Mouse (Mus musculus): Measurements from ENCODE around the gene Sox5.

Sox5 gene

GRCm38 (mm10) chr6:144333146-144333545, 448.6 kb downstream of the Sox5 start:
- DNase-seq (ENCODE audit: low read depth, low spot score): no peak

DNA sequence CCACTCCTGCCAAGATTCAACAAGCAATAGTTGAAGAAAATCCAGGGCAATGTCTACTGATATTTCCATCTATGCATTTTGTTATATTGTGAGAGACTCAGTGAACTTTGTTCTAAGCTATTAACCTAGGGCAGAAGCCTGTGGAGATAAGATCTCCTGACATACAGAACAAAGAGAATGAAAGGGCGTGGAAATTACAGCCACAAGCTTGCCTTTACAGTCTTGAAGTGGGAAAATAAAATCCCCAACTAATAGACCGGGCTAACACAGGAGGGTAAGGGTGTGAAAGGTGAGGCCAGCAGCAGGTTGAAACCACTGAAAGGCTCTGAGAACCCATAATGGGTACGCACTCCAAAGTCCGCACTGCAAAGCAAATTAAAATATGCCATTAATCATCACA, 449.8 kb downstream of the Sox5 start:
- no peak for DNase-seq (ENCODE audit: low read depth, low spot score)

- DNase-seq (ENCODE audit: low read depth, low spot score): peak; percentile 69
Measured at GRCm38 (mm10) chr6:144329311-144329930, 452.4 kb downstream of the Sox5 start.

DNA sequence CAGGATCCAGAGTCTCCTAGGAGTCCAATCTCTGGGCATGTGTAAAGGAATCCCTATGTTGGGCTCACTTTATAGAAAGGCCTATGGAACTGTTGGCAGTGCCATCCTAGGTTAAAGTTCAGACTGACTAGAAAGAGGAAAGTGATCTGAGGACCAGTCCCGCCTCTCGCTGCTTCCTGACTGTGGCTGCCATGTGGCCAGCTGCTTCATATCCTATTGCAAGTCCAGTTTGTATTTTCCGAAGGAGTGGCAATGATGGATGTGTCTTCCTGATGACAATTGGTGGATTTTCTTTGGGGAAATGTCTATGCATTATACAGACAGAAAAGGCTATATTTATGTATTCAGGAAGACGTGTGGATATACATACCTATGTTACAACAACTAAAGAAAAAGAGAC, 453.0 kb downstream of the Sox5 start:
- no peak for DNase-seq (ENCODE audit: low read depth, low spot score)

DNA sequence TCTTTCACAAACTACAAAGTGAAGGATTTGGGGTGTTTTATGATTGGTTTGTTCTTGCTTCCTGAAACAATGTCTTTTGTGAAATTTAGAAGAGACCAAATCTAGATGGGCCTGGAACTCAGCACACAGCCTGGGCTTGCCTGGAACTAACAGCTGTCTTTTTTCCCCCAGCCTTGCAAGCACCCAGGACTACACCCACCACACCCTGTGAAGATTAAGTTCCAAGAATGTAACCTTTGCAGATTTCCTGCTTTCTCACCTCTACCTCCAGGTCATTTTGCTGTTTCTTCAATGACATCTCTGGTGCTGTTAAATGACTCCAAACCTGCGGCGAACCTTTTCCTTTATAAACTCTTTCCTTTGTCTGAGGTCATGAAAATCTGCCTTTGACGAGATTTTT, 455.0 kb downstream of the Sox5 start:
- DNase-seq (ENCODE audit: low read depth, low spot score): peak; percentile 72

DNA sequence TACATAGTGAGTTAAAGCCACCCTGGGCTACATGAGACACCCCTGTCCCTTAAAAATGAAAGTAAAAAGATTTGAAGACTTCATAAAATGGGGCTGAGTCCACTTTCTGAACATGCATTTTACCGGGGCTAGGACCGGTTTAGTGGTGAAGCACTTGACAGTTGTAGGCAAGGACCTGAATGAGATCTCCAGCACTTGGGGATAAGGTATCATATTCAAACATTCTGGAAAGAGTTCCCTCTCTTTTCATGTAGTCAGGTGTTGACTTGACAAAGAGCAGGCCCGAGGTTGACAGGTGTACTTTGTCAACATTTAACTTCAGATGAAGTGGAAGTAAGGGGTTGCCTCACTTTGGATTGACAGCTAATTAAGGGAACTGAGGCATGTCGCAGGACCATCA, 458.4 kb downstream of the Sox5 start:
- DNase-seq (ENCODE audit: low read depth, low spot score): no peak

GRCm38 (mm10) chr6:144322297-144323047, 459.3 kb downstream of the Sox5 start:
- no peak for DNase-seq (ENCODE audit: low read depth, low spot score)

GRCm38 (mm10) chr6:144320327-144320726, 461.4 kb downstream of the Sox5 start:
- DNase-seq (ENCODE audit: low read depth, low spot score): no peak

- DNase-seq (ENCODE audit: low read depth, low spot score): peak; percentile 41
Measured at GRCm38 (mm10) chr6:144319717-144320116, 462.1 kb downstream of the Sox5 start.

DNA sequence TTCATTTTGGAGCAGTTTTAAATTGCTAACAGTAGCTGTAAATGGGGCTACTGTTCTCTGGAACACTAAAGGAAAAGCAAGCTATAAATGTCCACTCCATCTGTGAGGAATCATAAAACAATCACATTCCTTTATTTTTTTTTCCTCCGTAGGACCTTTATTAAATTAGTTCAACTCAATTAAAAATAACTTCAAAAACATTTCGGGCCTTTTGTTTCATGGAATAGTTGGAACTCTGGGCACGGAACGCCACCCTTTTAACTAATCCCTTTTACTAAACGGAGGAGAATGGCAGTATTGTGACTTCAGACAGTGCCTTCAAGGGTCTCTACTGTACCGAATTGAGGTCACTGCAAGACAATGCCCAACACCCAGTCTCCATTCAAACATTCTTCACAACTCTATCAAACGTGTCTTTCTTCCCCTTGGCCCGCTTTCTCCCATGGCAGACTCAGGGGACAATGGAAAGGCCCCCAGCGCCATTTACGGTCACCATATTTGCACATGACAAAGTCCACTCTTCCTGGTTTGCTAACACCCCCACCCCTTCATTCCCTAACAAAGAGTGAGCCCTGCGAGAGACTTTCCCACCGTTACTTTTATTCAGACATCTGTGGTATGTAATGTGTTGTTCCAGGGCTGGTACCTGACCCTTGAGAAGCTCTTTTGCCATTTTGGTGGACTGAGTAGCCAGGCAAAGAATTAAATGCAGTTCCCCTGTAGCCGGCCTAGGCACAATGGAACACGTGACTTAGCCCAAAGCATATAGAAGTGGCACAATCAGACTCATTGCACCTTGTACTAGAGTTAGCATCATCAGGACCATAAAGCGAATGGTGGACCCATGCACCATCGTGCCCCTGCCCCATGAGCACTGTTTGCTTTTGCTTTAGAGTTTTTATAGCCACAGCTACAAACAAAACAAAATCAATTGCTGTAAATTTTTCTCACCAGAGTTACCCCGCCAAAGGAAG, 468.7 kb downstream of the Sox5 start:
- DNase-seq (ENCODE audit: low read depth, low spot score): no peak

DNA sequence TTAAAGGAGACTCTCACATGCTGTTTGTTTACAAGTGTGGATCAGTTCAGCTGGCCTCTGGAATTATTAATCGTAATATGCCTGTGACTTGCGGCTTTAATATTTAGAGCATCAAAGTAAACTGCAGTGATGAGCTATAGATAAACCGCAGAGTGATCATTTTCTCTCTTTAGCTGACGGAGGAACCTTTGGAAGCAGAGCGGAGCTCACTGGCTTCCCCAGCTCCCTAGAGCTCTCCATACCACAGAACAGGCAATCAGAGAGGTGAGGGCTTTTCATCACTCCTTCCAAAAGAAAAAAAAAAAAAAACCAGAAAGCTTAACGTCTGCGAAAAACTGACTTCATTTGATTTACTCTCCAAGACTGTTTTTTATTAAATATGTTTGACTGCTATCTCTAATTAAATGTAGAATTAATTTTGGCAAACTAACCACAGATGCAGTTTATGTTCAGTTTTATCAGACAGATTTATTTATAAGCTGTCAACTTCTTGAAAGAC, 469.4 kb downstream of the Sox5 start:
- no peak for DNase-seq (ENCODE audit: low read depth, low spot score)

- no peak for DNase-seq (ENCODE audit: low read depth, low spot score)
Measured at GRCm38 (mm10) chr6:144311754-144312153, 470.0 kb downstream of the Sox5 start.

GRCm38 (mm10) chr6:144309171-144309570, 472.6 kb downstream of the Sox5 start:
- no peak for DNase-seq (ENCODE audit: low read depth, low spot score)

DNA sequence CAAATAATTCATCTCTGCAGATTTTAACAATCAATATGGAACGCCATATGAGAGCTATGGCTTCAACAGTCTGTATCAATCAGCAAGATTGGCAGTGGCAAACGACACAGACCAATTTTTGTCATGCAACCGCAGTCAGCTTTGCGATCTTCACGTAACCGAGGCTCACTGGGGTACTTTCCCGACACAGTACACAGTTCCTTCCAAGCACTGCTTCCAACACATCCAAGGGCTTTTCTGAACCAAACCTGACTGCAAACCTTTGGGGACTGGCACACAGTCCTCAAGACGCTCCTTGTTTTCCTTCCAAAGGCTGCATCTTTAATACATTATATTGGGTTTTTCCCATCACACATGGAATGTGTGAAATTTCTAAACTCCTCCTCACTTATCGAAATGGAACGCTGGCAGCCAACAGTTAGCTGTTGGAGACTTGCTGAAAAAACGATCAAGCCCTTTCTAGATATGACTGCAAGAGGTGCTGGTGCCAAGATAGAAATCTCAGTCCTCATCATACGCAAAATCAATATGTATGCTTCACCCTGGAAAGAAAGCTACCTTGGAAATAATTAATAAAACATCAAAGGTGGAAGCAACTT, 474.1 kb downstream of the Sox5 start:
- DNase-seq (ENCODE audit: low read depth, low spot score): no peak

GRCm38 (mm10) chr6:144302823-144303222, 479.0 kb downstream of the Sox5 start:
- DNase-seq (ENCODE audit: low read depth, low spot score): no peak

DNA sequence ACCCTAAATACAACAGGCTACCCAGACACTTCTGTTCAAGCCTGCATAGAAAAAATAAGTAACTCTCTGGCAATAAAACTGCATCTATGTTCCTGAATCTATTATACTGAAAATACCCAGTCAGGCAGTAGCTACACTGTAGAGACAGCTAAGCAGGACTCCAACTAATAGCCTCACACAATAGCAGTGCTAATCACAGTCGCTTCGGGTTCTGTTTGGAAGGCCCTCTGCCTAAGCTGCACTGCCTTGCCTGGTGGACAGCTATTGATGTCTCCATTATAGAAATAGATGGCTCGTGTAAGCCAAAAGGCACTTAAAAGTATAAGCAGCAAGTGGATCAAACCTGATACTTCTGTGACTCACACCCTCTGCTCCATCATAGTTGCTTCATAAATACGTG, 480.7 kb downstream of the Sox5 start:
- no peak for DNase-seq (ENCODE audit: low read depth, low spot score)

- DNase-seq (ENCODE audit: low read depth, low spot score): no peak
Measured at GRCm38 (mm10) chr6:144299503-144299858, 482.3 kb downstream of the Sox5 start.

- peak; percentile 37 for DNase-seq (ENCODE audit: low read depth, low spot score)
Measured at GRCm38 (mm10) chr6:144298641-144299502, 482.9 kb downstream of the Sox5 start.

DNA sequence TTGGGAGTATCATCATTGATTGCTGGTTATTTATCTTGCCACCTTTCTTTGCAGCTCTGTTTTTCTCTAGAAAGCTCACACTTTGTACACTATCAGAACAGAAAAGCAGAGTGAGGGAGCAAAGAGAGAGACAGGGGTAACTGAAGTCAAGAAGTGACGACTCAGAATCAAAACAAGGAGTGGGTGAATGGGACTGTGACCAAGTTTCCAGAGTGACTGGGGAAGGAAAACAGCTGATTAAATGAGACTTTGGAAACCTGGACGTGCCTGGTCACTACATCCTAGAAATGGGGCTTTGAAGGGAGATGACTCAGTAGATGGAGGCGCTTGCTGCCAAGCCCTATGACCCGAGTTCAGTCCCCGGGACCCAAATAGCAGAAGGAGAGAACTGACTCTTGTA, 483.9 kb downstream of the Sox5 start:
- DNase-seq (ENCODE audit: low read depth, low spot score): no peak

- no peak for DNase-seq (ENCODE audit: low read depth, low spot score)
Measured at GRCm38 (mm10) chr6:144297131-144297530, 484.6 kb downstream of the Sox5 start.

- DNase-seq (ENCODE audit: low read depth, low spot score): no peak
Measured at GRCm38 (mm10) chr6:144291526-144291925, 490.3 kb downstream of the Sox5 start.

All from ES-CJ7 (cell line).